Mouse (Mus musculus) kidney, postnatal 0 days (tissue): Measurements from ENCODE around the gene Zbtb20. TPM values are rescaled to one million over a fixed set of nuclear protein-coding genes. Genes with fewer than 3 reads are reported as not detected.

Experiments
- ATAC-seq: fragments of 200-750 bp; cut with Nextera tagmentation; replicated peaks from 2 replicates; pipeline ENCODE4 v1.8.0; 2017; ENCODE audit warnings: low read depth, moderate number of reproducible peaks, moderate TSS enrichment, moderate library complexity; ENCODE audit not compliant: low FRiP score
- DNase-seq: peaks from one replicate; pipeline ENCODE4 v3.0.0-alpha.2; 2016; ENCODE audit warnings: low spot score
- H3K27ac ChIP-seq: fragments of 300-500 bp; sonication (generic); 2 replicates; pipeline ENCODE4 v1.5.1; 2014; ENCODE audit warnings: mild to moderate bottlenecking
- H3K27me3 ChIP-seq: fragments of 300-500 bp; sonication (generic); 2 replicates; pipeline ENCODE4 v1.6.1; 2014; ENCODE audit warnings: low read length, mixed read lengths; ENCODE audit not compliant: insufficient read depth
- H3K36me3 ChIP-seq: fragments of 300-500 bp; sonication (generic); 2 replicates; pipeline ENCODE4 v1.6.1; 2014; ENCODE audit warnings: low read length, mixed read lengths; ENCODE audit not compliant: insufficient read depth
- H3K4me1 ChIP-seq: fragments of 300-500 bp; sonication (generic); replicated peaks from 2 replicates; pipeline ENCODE4 v1.6.1; 2014; ENCODE audit warnings: antibody characterized with exemption, low read length, mixed read lengths; ENCODE audit not compliant: insufficient read depth
- H3K4me2 ChIP-seq: fragments of 300-500 bp; sonication (generic); 2 replicates; pipeline ENCODE4 v1.6.1; 2014; ENCODE audit warnings: mild to moderate bottlenecking, low read length, moderate library complexity, mixed read lengths
- H3K4me3 ChIP-seq: fragments of 300-500 bp; sonication (generic); replicated peaks from 2 replicates; pipeline ENCODE4 v1.5.1; 2014; ENCODE audit warnings: low read depth, low read length
- H3K9ac ChIP-seq: fragments of 300-500 bp; sonication (generic); 2 replicates; pipeline ENCODE4 v1.6.1; 2014; ENCODE audit warnings: low read depth, low read length
- H3K9me3 ChIP-seq: fragments of 300-500 bp; sonication (generic); replicated peaks from 2 replicates; pipeline ENCODE4 v1.6.1; 2016; ENCODE audit warnings: low read length, inconsistent platforms, mixed read lengths
- CTCF ChIP-seq: IDR thresholded peaks from 2 replicates; pipeline ENCODE4 v1.5.1; 2016; ENCODE audit warnings: antibody characterized with exemption, low read depth, mild to moderate bottlenecking, moderate library complexity
- WGBS: fragments of 180-500 bp; shearing (Covaris S2); extraction: QIAGEN DNeasy Blood & Tissue Kit; methylation state at CpG from one replicate; pipeline ENCODE4 v1.1.7; 2014; 5-methylcytosine and 5-hydroxymethylcytosine counted together
- polyA plus RNA-seq: library from polyadenylated mRNA; unstranded; fragments of >200 nt; fragmentation: Nextera tagmentation; extraction: Ambion mirVana; gene quantifications from 2 replicates; pipeline ENCODE4 v1.2.1, GENCODE M21; 2015

The Zbtb20 gene
- polyA plus RNA-seq, 1 experiment from 2014 or later = 36.8 TPM

GRCm38 (mm10) chr16:43646943-43647342, 771.3 kb downstream of the Zbtb20 start:
- TF ChIP-seq CTCF = no peak
- H3K4me2 ChIP-seq = no peak overlapping the region
- H3K27ac ChIP-seq = no peak overlapping the region
- H3K36me3 ChIP-seq = no peaks in the 10 kb centered on the region
- no peak for ATAC-seq
- 85% methylated on average over 3 of the region's 3 CpGs for WGBS
- H3K9me3 ChIP-seq = no peaks in the 10 kb centered on the region
- no peak overlapping the region for H3K9ac ChIP-seq
- H3K4me3 ChIP-seq = no peak overlapping the region
- DNase-seq = no peak
- no peaks in the 10 kb centered on the region for H3K4me1 ChIP-seq
- no peaks in the 10 kb centered on the region for H3K27me3 ChIP-seq

- Histone ChIP-seq H3K4me3 (no peak overlapping the region), H3K27ac (no peak overlapping the region), H3K9me3 (no peaks in the 10 kb centered on the region), H3K9ac (no peak overlapping the region), H3K4me1 (no peaks in the 10 kb centered on the region), H3K27me3 (no peaks in the 10 kb centered on the region), H3K36me3 (no peaks in the 10 kb centered on the region), H3K4me2 (no peak overlapping the region)
- no peak for DNase-seq
- TF ChIP-seq CTCF = no peak
- ATAC-seq = no peak
- 78% methylated on average over 1 of the region's 1 CpGs for WGBS
Observed at GRCm38 (mm10) chr16:43647641-43648040, 772.0 kb downstream of the Zbtb20 start.

GRCm38 (mm10) chr16:43650355-43651080, 774.8 kb downstream of the Zbtb20 start:
- H3K9me3 ChIP-seq = no peaks in the 10 kb centered on the region
- TF ChIP-seq CTCF = no peak
- no peak overlapping the region for H3K4me2 ChIP-seq
- DNase-seq (no peak), ATAC-seq (no peak)
- H3K4me1 ChIP-seq = no peaks in the 10 kb centered on the region
- H3K27me3 ChIP-seq = no peaks in the 10 kb centered on the region
- WGBS = 95% methylated on average over 3 of the region's 3 CpGs
- H3K36me3 ChIP-seq = no peaks in the 10 kb centered on the region
- no peak overlapping the region for H3K4me3 ChIP-seq
- no peak overlapping the region for H3K27ac ChIP-seq
- no peak overlapping the region for H3K9ac ChIP-seq

GRCm38 (mm10) chr16:43653288-43653687, 777.6 kb downstream of the Zbtb20 start:
- WGBS = 78% methylated on average over 2 of the region's 2 CpGs
- no peaks in the 10 kb centered on the region for H3K4me1 ChIP-seq
- H3K27ac ChIP-seq = no peak overlapping the region
- no peak overlapping the region for H3K4me3 ChIP-seq
- no peak overlapping the region for H3K4me2 ChIP-seq
- no peaks in the 10 kb centered on the region for H3K9me3 ChIP-seq
- no peaks in the 10 kb centered on the region for H3K27me3 ChIP-seq
- ATAC-seq (no peak), DNase-seq (no peak)
- TF ChIP-seq CTCF = no peak
- no peak overlapping the region for H3K9ac ChIP-seq
- no peaks in the 10 kb centered on the region for H3K36me3 ChIP-seq

GRCm38 (mm10) chr16:43654269-43654668, 778.6 kb downstream of the Zbtb20 start:
- Histone ChIP-seq H3K27ac (no peak overlapping the region), H3K9ac (no peak overlapping the region), H3K9me3 (no peaks in the 10 kb centered on the region), H3K4me1 (no peaks in the 10 kb centered on the region), H3K27me3 (no peaks in the 10 kb centered on the region), H3K4me2 (no peak overlapping the region), H3K36me3 (no peaks in the 10 kb centered on the region), H3K4me3 (no peak overlapping the region)
- no peak for ATAC-seq
- DNase-seq = no peak
- TF ChIP-seq CTCF = no peak
- 83% methylated on average over 3 of the region's 3 CpGs for WGBS

GRCm38 (mm10) chr16:43655183-43655787, 779.6 kb downstream of the Zbtb20 start:
- H3K9ac ChIP-seq = no peak overlapping the region
- no peaks in the 10 kb centered on the region for H3K4me1 ChIP-seq
- H3K4me3 ChIP-seq = no peak overlapping the region
- H3K27me3 ChIP-seq = no peaks in the 10 kb centered on the region
- H3K36me3 ChIP-seq = no peaks in the 10 kb centered on the region
- 87% methylated on average over 6 of the region's 6 CpGs for WGBS
- no peak overlapping the region for H3K4me2 ChIP-seq
- DNase-seq (no peak), ATAC-seq (no peak)
- no peaks in the 10 kb centered on the region for H3K9me3 ChIP-seq
- no peak overlapping the region for H3K27ac ChIP-seq
- no peak for TF ChIP-seq CTCF
